Mouse (Mus musculus): Measurements from ENCODE around the gene Gm44805. TPM values are rescaled to one million over a fixed set of nuclear protein-coding genes. Genes with fewer than 3 reads are reported as not detected.
"Not testable (repeated sequence)": the region's sequence is repeated elsewhere in the genome, so short reads cannot be mapped to it uniquely, and the experiment has no call there.

Gm44805 gene
- polyA plus RNA-seq, 1 experiment from 2014 or later: 22.2 TPM

- WGBS (ENCODE audit: insufficient replicate concordance): 60% methylated on average over 4 of the region's 4 CpGs
- Histone ChIP-seq H3K36me3 (replicated peaks) (no peaks in the 10 kb centered on the region), H3K27me3 (no peaks in the 10 kb centered on the region), H3K9ac (no peak overlapping the region), H3K4me3 (replicated peaks) (no peak overlapping the region), H3K4me1 (replicated peaks) (peaks cover 54% of the 10 kb centered on the region), H3K9me3 (replicated peaks) (no peaks in the 10 kb centered on the region), H3K27ac (replicated peaks) (no peak overlapping the region), H3K4me2 (peak overlapping the region; percentile 50; the same call in 1 of the 2 replicates)
- no peak for ATAC-seq (ENCODE audit: insufficient read depth)
Measured at GRCm38 (mm10) chr7:19690845-19691244, 9.6 kb upstream of the Gm44805 start.

GRCm38 (mm10) chr7:19688611-19689010 lies 7.4 kb upstream of the Gm44805 start:
- WGBS (ENCODE audit: insufficient replicate concordance): 66% methylated on average over 2 of the region's 2 CpGs
- Histone ChIP-seq H3K36me3 (replicated peaks) (no peaks in the 10 kb centered on the region), H3K4me3 (replicated peaks) (no peak overlapping the region), H3K9me3 (replicated peaks) (no peaks in the 10 kb centered on the region), H3K27ac (replicated peaks) (no peak overlapping the region), H3K4me1 (replicated peaks) (peaks cover 49% of the 10 kb centered on the region), H3K27me3 (no peaks in the 10 kb centered on the region), H3K9ac (no peak overlapping the region), H3K4me2 (no peak overlapping the region)
- ATAC-seq (ENCODE audit: insufficient read depth): no peak

GRCm38 (mm10) chr7:19688101-19688500 lies 6.9 kb upstream of the Gm44805 start:
- no peak overlapping the region for H3K27ac ChIP-seq (replicated peaks)
- H3K4me2 ChIP-seq: no peak overlapping the region
- H3K27me3 ChIP-seq: no peaks in the 10 kb centered on the region
- 83% methylated on average over 10 of the region's 10 CpGs for WGBS (ENCODE audit: insufficient replicate concordance)
- no peak overlapping the region for H3K4me3 ChIP-seq (replicated peaks)
- no peak for ATAC-seq (ENCODE audit: insufficient read depth)
- H3K4me1 ChIP-seq (replicated peaks): peaks cover 46% of the 10 kb centered on the region
- H3K9me3 ChIP-seq (replicated peaks): no peaks in the 10 kb centered on the region
- no peak overlapping the region for H3K9ac ChIP-seq
- no peaks in the 10 kb centered on the region for H3K36me3 ChIP-seq (replicated peaks)

GRCm38 (mm10) chr7:19686927-19687583 lies 5.8 kb upstream of the Gm44805 start:
- H3K4me3 ChIP-seq (replicated peaks); H3K36me3 ChIP-seq (replicated peaks); H3K27me3 ChIP-seq; H3K4me2 ChIP-seq; H3K9me3 ChIP-seq (replicated peaks); H3K9ac ChIP-seq: not testable (repeated sequence)
- H3K4me1 ChIP-seq (replicated peaks): peaks cover 41% of the 10 kb centered on the region
- 27% methylated on average over 8 of the region's 8 CpGs for WGBS (ENCODE audit: insufficient replicate concordance)
- H3K27ac ChIP-seq (replicated peaks): peak overlapping the region; percentile 77
- peak; percentile 49 for ATAC-seq (ENCODE audit: insufficient read depth)

- H3K9me3 ChIP-seq (replicated peaks): no peaks in the 10 kb centered on the region
- 59% methylated on average over 6 of the region's 6 CpGs for WGBS (ENCODE audit: insufficient replicate concordance)
- ATAC-seq (ENCODE audit: insufficient read depth): peak; percentile 60
- H3K4me1 ChIP-seq (replicated peaks): peaks cover 44% of the 10 kb centered on the region
- H3K4me2 ChIP-seq: no peak overlapping the region
- no peaks in the 10 kb centered on the region for H3K27me3 ChIP-seq
- no peak overlapping the region for H3K4me3 ChIP-seq (replicated peaks)
- H3K36me3 ChIP-seq (replicated peaks): no peaks in the 10 kb centered on the region
- no peak overlapping the region for H3K9ac ChIP-seq
- peak overlapping the region; percentile 77 for H3K27ac ChIP-seq (replicated peaks)
Measured at GRCm38 (mm10) chr7:19686521-19686920, 5.3 kb upstream of the Gm44805 start.

- Histone ChIP-seq H3K27ac (replicated peaks) (peak overlapping the region; percentile 77), H3K4me2 (peak overlapping the region; percentile 33; the same call in 1 of the 2 replicates), H3K27me3 (no peaks in the 10 kb centered on the region), H3K9me3 (replicated peaks) (no peaks in the 10 kb centered on the region), H3K4me1 (replicated peaks) (peaks cover 46% of the 10 kb centered on the region), H3K4me3 (replicated peaks) (no peak overlapping the region), H3K9ac (no peak overlapping the region), H3K36me3 (replicated peaks) (no peaks in the 10 kb centered on the region)
- ATAC-seq (ENCODE audit: insufficient read depth): peak; percentile 62
- WGBS (ENCODE audit: insufficient replicate concordance): 51% methylated on average over 4 of the region's 4 CpGs
Measured at GRCm38 (mm10) chr7:19685374-19685773, 4.2 kb upstream of the Gm44805 start.

GRCm38 (mm10) chr7:19683771-19684201 lies 2.6 kb upstream of the Gm44805 start:
- H3K9me3 ChIP-seq (replicated peaks): no peaks in the 10 kb centered on the region
- no peak overlapping the region for H3K4me3 ChIP-seq (replicated peaks)
- no peak for ATAC-seq (ENCODE audit: insufficient read depth)
- peaks cover 46% of the 10 kb centered on the region for H3K4me1 ChIP-seq (replicated peaks)
- H3K27me3 ChIP-seq: no peaks in the 10 kb centered on the region
- H3K4me2 ChIP-seq: no peak overlapping the region
- 60% methylated on average over 6 of the region's 6 CpGs for WGBS (ENCODE audit: insufficient replicate concordance)
- H3K27ac ChIP-seq (replicated peaks): peak overlapping the region; percentile 41
- no peak overlapping the region for H3K9ac ChIP-seq
- no peaks in the 10 kb centered on the region for H3K36me3 ChIP-seq (replicated peaks)

- H3K27me3 ChIP-seq: no peaks in the 10 kb centered on the region
- WGBS (ENCODE audit: insufficient replicate concordance): 65% methylated on average over 3 of the region's 3 CpGs
- no peak overlapping the region for H3K4me3 ChIP-seq (replicated peaks)
- H3K9ac ChIP-seq: no peak overlapping the region
- ATAC-seq (ENCODE audit: insufficient read depth): no peak
- peaks cover 49% of the 10 kb centered on the region for H3K4me1 ChIP-seq (replicated peaks)
- peak overlapping the region; percentile 29; the same call in 1 of the 2 replicates for H3K27ac ChIP-seq (replicated peaks)
- H3K4me2 ChIP-seq: no peak overlapping the region
- H3K36me3 ChIP-seq (replicated peaks): no peaks in the 10 kb centered on the region
- H3K9me3 ChIP-seq (replicated peaks): no peaks in the 10 kb centered on the region
Measured at GRCm38 (mm10) chr7:19682979-19683378, 1.8 kb upstream of the Gm44805 start.

GRCm38 (mm10) chr7:19680702-19681101 lies 521 bp downstream of the Gm44805 start:
- no peaks in the 10 kb centered on the region for H3K36me3 ChIP-seq (replicated peaks)
- H3K27ac ChIP-seq (replicated peaks): peak overlapping the region; percentile 78
- peak overlapping the region; percentile 35 for H3K4me3 ChIP-seq (replicated peaks)
- WGBS (ENCODE audit: insufficient replicate concordance): 56% methylated on average over 2 of the region's 2 CpGs
- peaks cover 45% of the 10 kb centered on the region for H3K4me1 ChIP-seq (replicated peaks)
- no peaks in the 10 kb centered on the region for H3K9me3 ChIP-seq (replicated peaks)
- H3K9ac ChIP-seq: 0 out of 2 replicates have a peak overlapping the region, but pooled peaks have one; percentile 25
- peak overlapping the region; percentile 38; the same call in 1 of the 2 replicates for H3K4me2 ChIP-seq
- 0 out of 2 replicates have a peak, but pooled peaks have one; percentile 7 for ATAC-seq (ENCODE audit: insufficient read depth)
- H3K27me3 ChIP-seq: no peaks in the 10 kb centered on the region

- WGBS (ENCODE audit: insufficient replicate concordance): 65% methylated on average over 3 of the region's 3 CpGs
- Histone ChIP-seq H3K9me3 (replicated peaks) (no peaks in the 10 kb centered on the region), H3K36me3 (replicated peaks) (no peaks in the 10 kb centered on the region), H3K27me3 (no peaks in the 10 kb centered on the region), H3K27ac (replicated peaks) (no peak overlapping the region), H3K9ac (no peak overlapping the region), H3K4me2 (peak overlapping the region; percentile 32), H3K4me1 (replicated peaks) (peaks cover 32% of the 10 kb centered on the region), H3K4me3 (replicated peaks) (no peak overlapping the region)
- ATAC-seq (ENCODE audit: insufficient read depth): no peak
Measured at GRCm38 (mm10) chr7:19678901-19679300, 2.3 kb downstream of the Gm44805 start.

- Histone ChIP-seq H3K4me2 (peak within 1 kb of the TSS; percentile 32), H3K9ac (no peak within 1 kb of the TSS; the same call in 1 of the 2 replicates), H3K4me1 (replicated peaks) (peaks cover 26% of the 10 kb centered on the region), H3K27me3 (no peaks in the 10 kb centered on the region), H3K4me3 (replicated peaks) (no peak within 1 kb of the TSS), H3K27ac (replicated peaks) (peak within 1 kb of the TSS; percentile 58), H3K9me3 (replicated peaks) (no peaks in the 10 kb centered on the region), H3K36me3 (replicated peaks) (no peaks in the 10 kb centered on the region)
- WGBS (ENCODE audit: insufficient replicate concordance): 57% methylated on average over 8 of the region's 8 CpGs
- no peak for ATAC-seq (ENCODE audit: insufficient read depth)
Measured at GRCm38 (mm10) chr7:19677872-19678271, 3.4 kb downstream of the Gm44805 start, which contains the start of gene Apoc2. Apoc2 (minus strand) TSS chr7:19677941.
